18 mouse cellular contexts compared by ENCODE assay signal in genomic region chr8:80798778-80799177, GRCm38 (mm10). TPM values are rescaled to one million over a fixed set of nuclear protein-coding genes. Genes with fewer than 3 reads are reported as not detected.
DNase-seq lines count a peak whose midpoint lies in the region; ATAC-seq and TF ChIP-seq lines count a peak whose summit lies in the region.
"Had no signal": no experiment of that assay in that cellular context is flagged by ENCODE, and none has a peak within 500 bp of the region (broad histone marks: within the 10 kb centered on the region; RNA-seq: fewer than 3 reads in every experiment).

No protein-coding gene starts in this region.

- no peak overlapping the region for H3K4me3 ChIP-seq in intestine, postnatal 0 days (ENCODE audit: low read depth, low read length)
- no peak overlapping the region for H3K4me3 ChIP-seq in intestine, embryonic 15.5 days (replicated peaks)
- H3K4me3 ChIP-seq in lung, embryonic 14.5 days (ENCODE audit: low read depth, low read length): no peak overlapping the region
- no peak overlapping the region for H3K4me3 ChIP-seq in ES-E14 (ENCODE audit: insufficient read depth in 1 of 2, low read depth in 1 of 2, low read length in 2 of 2, poor library complexity in 1 of 2, severe bottlenecking in 1 of 2)
- no peak overlapping the region for H3K4me3 ChIP-seq in cortical plate, adult 2 months (ENCODE audit: insufficient read depth, low read length)
- H3K4me3 ChIP-seq: embryonic facial prominence, embryonic 15.5 days; midbrain, embryonic 15.5 days; neural tube, embryonic 12.5 days had no signal

- H3K9ac ChIP-seq in intestine, postnatal 0 days (ENCODE audit: low read depth, low read length): no peak overlapping the region
- H3K9ac ChIP-seq in intestine, embryonic 15.5 days: no peak overlapping the region
- H3K9ac ChIP-seq in lung, embryonic 14.5 days: no peak overlapping the region
- H3K9ac ChIP-seq in ES-E14 (ENCODE audit: insufficient read depth, low read depth, low read length, poor library complexity, severe bottlenecking): no peak overlapping the region
- H3K9ac ChIP-seq: embryonic facial prominence, embryonic 15.5 days; midbrain, embryonic 15.5 days; neural tube, embryonic 12.5 days had no signal

- no peak overlapping the region for H3K4me2 ChIP-seq in intestine, postnatal 0 days (replicated peaks; ENCODE audit: low read depth)
- no peak overlapping the region for H3K4me2 ChIP-seq in intestine, embryonic 15.5 days (replicated peaks)
- H3K4me2 ChIP-seq in lung, embryonic 14.5 days: no peak overlapping the region
- H3K4me2 ChIP-seq: embryonic facial prominence, embryonic 15.5 days; midbrain, embryonic 15.5 days; neural tube, embryonic 12.5 days had no signal

- TF ChIP-seq POLR2A in cortical plate, adult 2 months (IDR thresholded peaks at IDR 0.05; ENCODE audit: extremely low read depth, insufficient read depth, low read length): no peak

- H3K36me3 ChIP-seq in intestine, postnatal 0 days (ENCODE audit: control insufficient read depth, insufficient read depth): no peaks in the 10 kb centered on the region
- no peaks in the 10 kb centered on the region for H3K36me3 ChIP-seq in intestine, embryonic 15.5 days
- H3K36me3 ChIP-seq in lung, embryonic 14.5 days (ENCODE audit: insufficient read depth): no peaks in the 10 kb centered on the region
- peaks cover 25% of the 10 kb centered on the region for H3K36me3 ChIP-seq in ES-E14 (ENCODE audit: control insufficient read depth, insufficient read depth, low read length, poor library complexity, severe bottlenecking)
- H3K36me3 ChIP-seq: embryonic facial prominence, embryonic 15.5 days; midbrain, embryonic 15.5 days; neural tube, embryonic 12.5 days had no signal

- no peak for ATAC-seq in intestine, postnatal 0 days
- no peak for ATAC-seq in intestine, embryonic 15.5 days
- no peak for ATAC-seq in lung, embryonic 14.5 days (ENCODE audit: insufficient read depth)
- ATAC-seq: activated CD4-positive, CD25-positive, alpha-beta regulatory T cell, adult 4 months; forebrain, embryonic 14.5 days; intestine, embryonic 16.5 days; midbrain, embryonic 15.5 days had no signal

- no peaks in the 10 kb centered on the region for H3K27me3 ChIP-seq in intestine, postnatal 0 days (replicated peaks; ENCODE audit: control insufficient read depth, insufficient read depth, low read length)
- H3K27me3 ChIP-seq in intestine, embryonic 15.5 days (replicated peaks): no peaks in the 10 kb centered on the region
- no peaks in the 10 kb centered on the region for H3K27me3 ChIP-seq in lung, embryonic 14.5 days (ENCODE audit: insufficient read depth, low read length)
- H3K27me3 ChIP-seq: embryonic facial prominence, embryonic 15.5 days; midbrain, embryonic 15.5 days; neural tube, embryonic 12.5 days had no signal

- DNase-seq in lung, embryonic 14.5 days: no peak
- no peak for DNase-seq in lung, postnatal 4 days
- no peak for DNase-seq in ES-E14 (ENCODE audit: low read depth, low spot score)
- no peak for DNase-seq in urinary bladder, postnatal 4 days (ENCODE audit: low spot score in 2 of 2)
- no peak for DNase-seq in kidney, adult 8-10 months
- DNase-seq: cerebellum, postnatal 25 days; heart, postnatal 4 days; thymus, adult 18-20 months had no signal

- no peak overlapping the region for H3K27ac ChIP-seq in intestine, postnatal 0 days (ENCODE audit: low read depth, low read length)
- no peak overlapping the region for H3K27ac ChIP-seq in intestine, embryonic 15.5 days
- H3K27ac ChIP-seq in lung, embryonic 14.5 days (ENCODE audit: low read depth): no peak overlapping the region
- H3K27ac ChIP-seq in ES-E14 (ENCODE audit: insufficient read depth, low read depth, low read length, poor library complexity, severe bottlenecking): no peak overlapping the region
- H3K27ac ChIP-seq in cortical plate, adult 2 months (ENCODE audit: insufficient read depth, low read length): peak overlapping the region; percentile 74
- H3K27ac ChIP-seq: embryonic facial prominence, embryonic 15.5 days; macrophage; midbrain, embryonic 15.5 days; neural tube, embryonic 12.5 days had no signal

- no peaks in the 10 kb centered on the region for H3K4me1 ChIP-seq in intestine, postnatal 0 days (replicated peaks; ENCODE audit: control insufficient read depth, insufficient read depth, low read length)
- no peaks in the 10 kb centered on the region; the same call in 1 of the 2 replicates for H3K4me1 ChIP-seq in intestine, embryonic 15.5 days (replicated peaks)
- peaks cover 10% of the 10 kb centered on the region for H3K4me1 ChIP-seq in lung, embryonic 14.5 days (ENCODE audit: insufficient read depth)
- H3K4me1 ChIP-seq in ES-E14 (ENCODE audit: control insufficient read depth in 2 of 2, insufficient read depth in 2 of 2, low read length in 2 of 2, poor library complexity in 1 of 2): peaks cover 0 to 2% of the 10 kb centered on the region in 2 experiments; a peak in 1 of 4 replicates
- no peaks in the 10 kb centered on the region; the same call in none of the 2 replicates for H3K4me1 ChIP-seq in cortical plate, adult 2 months (ENCODE audit: control insufficient read depth, insufficient read depth, low read length)
- H3K4me1 ChIP-seq: midbrain, embryonic 15.5 days had no signal

- in situ Hi-C loops in ES-E14 (cut with MboI; ENCODE audit: low sequenced_read_pairs in 2 of 2, unreplicated experiment in 2 of 2): no loop called here

- 98% methylated on average over 3 of the region's 3 CpGs for WGBS in intestine, postnatal 0 days
- WGBS in intestine, embryonic 15.5 days: 93% methylated on average over 3 of the region's 3 CpGs
- 91% methylated on average over 3 of the region's 3 CpGs for WGBS in lung, embryonic 14.5 days

- no peaks in the 10 kb centered on the region for H3K9me3 ChIP-seq in intestine, postnatal 0 days (ENCODE audit: control insufficient read depth)
- no peaks in the 10 kb centered on the region for H3K9me3 ChIP-seq in intestine, embryonic 15.5 days
- 0 out of 2 replicates have a peak, but pooled peaks cover 4% of the 10 kb centered on the region for H3K9me3 ChIP-seq in lung, embryonic 14.5 days (ENCODE audit: low read depth, low read length)
- H3K9me3 ChIP-seq in ES-E14 (ENCODE audit: control insufficient read depth, insufficient read depth, low read depth, low read length): no peaks in the 10 kb centered on the region
- H3K9me3 ChIP-seq: embryonic facial prominence, embryonic 15.5 days; midbrain, embryonic 15.5 days; neural tube, embryonic 12.5 days had no signal

- peak; percentile 44 for TF ChIP-seq CTCF in intestine, postnatal 0 days (IDR thresholded peaks at IDR 0.05; ENCODE audit: low read depth)
- TF ChIP-seq CTCF in lung, embryonic 14.5 days (IDR thresholded peaks at IDR 0.05; ENCODE audit: low read depth): peak; percentile 18; the same call in 1 of the 2 replicates
- 0 out of 2 replicates have a peak, but pooled peaks have one; percentile 2 for TF ChIP-seq CTCF in cortical plate, adult 2 months (IDR thresholded peaks at IDR 0.05; ENCODE audit: extremely low read depth, insufficient read depth, low read length)

TF ChIP-seq in ES-E14, 5 proteins besides CTCF, POLR2A, EP300 and RAD21:
- peak; percentile 62; the same call in 1 of the 2 replicates for TF ChIP-seq ZNF384 (IDR thresholded peaks at IDR 0.05; ENCODE audit: low read depth, low read length)
- no peak for TF ChIP-seq CHD2 (IDR thresholded peaks at IDR 0.05; ENCODE audit: low read depth, low read length)
- TF ChIP-seq MAFK (IDR thresholded peaks at IDR 0.05; ENCODE audit: insufficient read depth, low read depth, low read length): no peak
- TF ChIP-seq ZC3H11A (IDR thresholded peaks at IDR 0.05; ENCODE audit: borderline replicate concordance, low read depth, low read length): no peak
- no peak for TF ChIP-seq HCFC1 (IDR thresholded peaks at IDR 0.05; ENCODE audit: borderline replicate concordance, insufficient read depth, low read length)

RNA-seq across cellular contexts. Expression of gene Smarca5, which starts 59.5 kb away (rescaled TPM):
- 28.2 and 31.4 TPM in 2 replicates for polyA plus RNA-seq in intestine, postnatal 0 days (2015; fragmentation: Nextera tagmentation; extraction: Ambion mirVana)
- polyA plus RNA-seq in intestine, embryonic 15.5 days (2015; fragmentation: Nextera tagmentation; extraction: Ambion mirVana): 66.8 and 80.9 TPM in 2 replicates
- 103 and 106 TPM in 2 replicates for polyA plus RNA-seq in lung, embryonic 14.5 days (2014; fragmentation: Nextera tagmentation; extraction: Ambion mirVana)
- total RNA-seq in ES-E14 (2012; rRNA removed): 67.9 and 103 TPM in 2 replicates
- 17.6 and 17.9 TPM in 2 replicates for polyA plus RNA-seq in cortical plate, adult 2 months (2012; rRNA removed)
